Comparison of ENCODE assay signal across 12 mouse cellular contexts in genomic region chr3:65533598-65533997, GRCm38 (mm10). TPM values are rescaled to one million over a fixed set of nuclear protein-coding genes. Genes with fewer than 3 reads are reported as not detected.
DNase-seq lines count a peak whose midpoint lies in the region; ATAC-seq and TF ChIP-seq lines count a peak whose summit lies in the region.
"Had no signal": no experiment of that assay in that cellular context is flagged by ENCODE, and none has a peak within 500 bp of the region (broad histone marks: within the 10 kb centered on the region; RNA-seq: fewer than 3 reads in every experiment).

No protein-coding gene starts in this region.

- peak overlapping the region; percentile 44 for H3K4me3 ChIP-seq in gastrocnemius, adult 2 months
- no peak overlapping the region for H3K4me3 ChIP-seq in midbrain, embryonic 14.5 days (replicated peaks; ENCODE audit: low read depth, low read length)
- H3K4me3 ChIP-seq in midbrain, embryonic 15.5 days: no peak overlapping the region
- no peak overlapping the region for H3K4me3 ChIP-seq in stomach, postnatal 0 days (ENCODE audit: low read depth, low read length)
- H3K4me3 ChIP-seq: heart, embryonic 15.5 days; left cerebral cortex, adult 2 months; lung, embryonic 15.5 days had no signal

- no peak overlapping the region for H3K9ac ChIP-seq in midbrain, embryonic 14.5 days (replicated peaks; ENCODE audit: low read length)
- H3K9ac ChIP-seq in midbrain, embryonic 15.5 days: no peak overlapping the region
- H3K9ac ChIP-seq in stomach, postnatal 0 days (ENCODE audit: low read length): no peak overlapping the region
- H3K9ac ChIP-seq: heart, embryonic 15.5 days; lung, embryonic 15.5 days had no signal

- 0 out of 2 replicates have a peak, but pooled peaks cover 4% of the 10 kb centered on the region for H3K36me3 ChIP-seq in midbrain, embryonic 14.5 days (ENCODE audit: control insufficient read depth, insufficient read depth, low read length)
- H3K36me3 ChIP-seq in midbrain, embryonic 15.5 days (replicated peaks): no peaks in the 10 kb centered on the region
- no peaks in the 10 kb centered on the region for H3K36me3 ChIP-seq in stomach, postnatal 0 days (ENCODE audit: control insufficient read depth, insufficient read depth, low read length)
- H3K36me3 ChIP-seq: heart, embryonic 15.5 days had no signal

- no peaks in the 10 kb centered on the region for H3K9me3 ChIP-seq in midbrain, embryonic 14.5 days (ENCODE audit: control insufficient read depth, low read length)
- H3K9me3 ChIP-seq in midbrain, embryonic 15.5 days: no peaks in the 10 kb centered on the region
- no peaks in the 10 kb centered on the region for H3K9me3 ChIP-seq in stomach, postnatal 0 days (ENCODE audit: control insufficient read depth, low read length)
- H3K9me3 ChIP-seq: heart, embryonic 15.5 days; lung, embryonic 15.5 days had no signal

- no peak overlapping the region for H3K27ac ChIP-seq in gastrocnemius, adult 2 months
- no peak overlapping the region for H3K27ac ChIP-seq in midbrain, embryonic 14.5 days (replicated peaks; ENCODE audit: low read depth, low read length)
- H3K27ac ChIP-seq in midbrain, embryonic 15.5 days: no peak overlapping the region
- no peak overlapping the region for H3K27ac ChIP-seq in stomach, postnatal 0 days (replicated peaks)
- H3K27ac ChIP-seq: heart, embryonic 15.5 days; left cerebral cortex, adult 2 months; lung, embryonic 15.5 days had no signal

- no peak for DNase-seq in gastrocnemius, adult 2 months
- DNase-seq in gastrocnemius, adult 8-10 months (ENCODE audit: low spot score in 2 of 2): no peak
- peak; percentile 33 for DNase-seq in midbrain, embryonic 14.5 days
- peak; percentile 70 for DNase-seq in fat pad, adult 2 months (ENCODE audit: extremely low read depth, low read depth, low spot score)
- DNase-seq in stomach, postnatal 0 days (ENCODE audit: low spot score): peak; percentile 28
- DNase-seq in left cerebral cortex, adult 18-20 months (ENCODE audit: low spot score in 2 of 2): no peak
- DNase-seq in thymus, postnatal 0 days (ENCODE audit: low spot score): no peak
- DNase-seq: cerebellum, adult 11 months had no signal

- H3K4me1 ChIP-seq in midbrain, embryonic 14.5 days (ENCODE audit: control insufficient read depth, insufficient read depth, low read length): peaks cover 18% of the 10 kb centered on the region
- peaks cover 13% of the 10 kb centered on the region for H3K4me1 ChIP-seq in midbrain, embryonic 15.5 days
- H3K4me1 ChIP-seq in stomach, postnatal 0 days (replicated peaks; ENCODE audit: control insufficient read depth, insufficient read depth): no peaks in the 10 kb centered on the region

- ATAC-seq in midbrain, embryonic 14.5 days (ENCODE audit: low FRiP score, low TSS enrichment): no peak
- no peak for ATAC-seq in midbrain, embryonic 15.5 days (replicated peaks)
- ATAC-seq in stomach, postnatal 0 days (ENCODE audit: low FRiP score, low TSS enrichment): peak; percentile 55

- peak overlapping the region; percentile 22; the same call in 1 of the 2 replicates for H3K4me2 ChIP-seq in midbrain, embryonic 14.5 days (ENCODE audit: low read length)
- no peak overlapping the region for H3K4me2 ChIP-seq in midbrain, embryonic 15.5 days
- no peak overlapping the region for H3K4me2 ChIP-seq in stomach, postnatal 0 days (replicated peaks; ENCODE audit: low read depth)
- H3K4me2 ChIP-seq: heart, embryonic 15.5 days; lung, embryonic 15.5 days had no signal

- H3K27me3 ChIP-seq in midbrain, embryonic 14.5 days (ENCODE audit: control insufficient read depth, insufficient read depth, low read length): no peaks in the 10 kb centered on the region
- H3K27me3 ChIP-seq in midbrain, embryonic 15.5 days (replicated peaks): no peaks in the 10 kb centered on the region
- no peaks in the 10 kb centered on the region for H3K27me3 ChIP-seq in stomach, postnatal 0 days (ENCODE audit: control insufficient read depth, insufficient read depth, low read length)
- H3K27me3 ChIP-seq: heart, embryonic 15.5 days; lung, embryonic 15.5 days had no signal

- WGBS in midbrain, embryonic 14.5 days: 41% methylated on average over 3 of the region's 3 CpGs
- 41% methylated on average over 3 of the region's 3 CpGs for WGBS in midbrain, embryonic 15.5 days
- WGBS in stomach, postnatal 0 days: 30% methylated on average over 3 of the region's 3 CpGs

- TF ChIP-seq EP300 in stomach, postnatal 0 days (optimal IDR thresholded peaks at IDR 0.05): no peak

- no peak for TF ChIP-seq CTCF in gastrocnemius, adult 2 months (IDR thresholded peaks at IDR 0.05)
- TF ChIP-seq CTCF in stomach, postnatal 0 days (IDR thresholded peaks at IDR 0.05; ENCODE audit: low read depth): no peak

- intact Hi-C loops in gastrocnemius, adult 2 months (cut with DNase I): no loop called here

RNA-seq across cellular contexts. Expression of gene Tiparp, which starts 5.4 kb away (rescaled TPM):
- total RNA-seq in gastrocnemius, adult 2 months (2021): 10 to 100 TPM; 10.1 to 24.8 TPM
- total RNA-seq in gastrocnemius, adult 8-10 months (2022): 10 to 100 TPM; 10.9 to 47.7 (median 17.5) TPM
- 23.2 and 31.8 TPM in 2 replicates for polyA plus RNA-seq in midbrain, embryonic 14.5 days (2014; fragmentation: Nextera tagmentation; extraction: Ambion mirVana)
- polyA plus RNA-seq in midbrain, embryonic 15.5 days (2015; fragmentation: Nextera tagmentation; extraction: Ambion mirVana): 25.8 and 27.3 TPM in 2 replicates
- 19.8 and 20.2 TPM in 2 replicates for polyA plus RNA-seq in stomach, postnatal 0 days (2015; fragmentation: Nextera tagmentation; extraction: Ambion mirVana)
- total RNA-seq in left cerebral cortex, adult 18-20 months (2021): 10 to 100 TPM; 15.9 to 19.1 TPM
- polyA plus RNA-seq in thymus, postnatal 0 days (2015; fragmentation: Nextera tagmentation; extraction: Ambion mirVana): 21.7 and 25.4 TPM in 2 replicates

Comparison
In these comparisons a context has a peak if more than half of its experiments do, and no peak if none do; other contexts are left out.
1. DNase-seq: peak in midbrain, embryonic 14.5 days (single experiment), fat pad, adult 2 months (single experiment) and stomach, postnatal 0 days (single experiment); none in gastrocnemius, adult 2 months (single experiment), gastrocnemius, adult 8-10 months (0 of 2), left cerebral cortex, adult 18-20 months (0 of 2) and thymus, postnatal 0 days (single experiment).